Mouse (Mus musculus) small intestine, adult 2 months (tissue): ENCODE data around the gene 1700007K13Rik.

Experiments used
- CTCF ChIP-seq: fragments of 200-500 bp; IDR thresholded peaks from 2 replicates; pipeline ENCODE4 v1.5.1; 2012; ENCODE audit warnings: low read depth, mild to moderate bottlenecking, control low read depth, inconsistent platforms, low read length, moderate library complexity, mixed read lengths; ENCODE audit not compliant: insufficient replicate concordance, insufficient read length; ENCODE audit errors: extremely low read depth
- POLR2A ChIP-seq: fragments of 200-500 bp; IDR thresholded peaks from 2 replicates; pipeline ENCODE4 v1.6.1; 2012; ENCODE audit warnings: low read depth, mild to moderate bottlenecking, control low read depth, inconsistent platforms, low read length, moderate library complexity

DNA sequence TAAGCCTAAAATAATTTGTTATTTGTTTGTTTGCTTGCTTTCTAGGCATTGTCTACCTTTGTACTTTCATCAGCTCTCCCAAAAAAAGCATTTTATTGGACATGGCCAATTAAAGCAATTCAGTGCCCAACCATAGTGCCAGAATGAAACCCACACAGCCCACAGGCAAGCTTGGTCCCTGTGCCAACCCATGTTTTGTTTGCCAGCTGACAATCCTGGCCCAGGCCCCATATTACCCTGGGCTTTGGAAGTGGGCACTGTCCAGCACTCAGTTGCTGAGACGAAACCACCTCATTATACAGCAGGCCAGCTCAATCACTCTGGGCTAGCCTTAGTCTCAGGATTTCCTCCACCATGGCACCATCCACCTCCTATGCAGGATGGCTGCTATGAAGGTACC lies 9.5 kb downstream of the 1700007K13Rik start:
- TF ChIP-seq POLR2A (no peak), CTCF (no peak)
